Mouse (Mus musculus) stomach, embryonic 15.5 days (tissue): ENCODE measurements around the gene Defa28. TPM values are rescaled to one million over a fixed set of nuclear protein-coding genes. Genes with fewer than 3 reads are reported as not detected.
"Not testable (repeated sequence)": the region's sequence is repeated elsewhere in the genome, so short reads cannot be mapped to it uniquely, and the experiment has no call there.

Experiments used
- ATAC-seq: fragments of 200-750 bp; cut with Nextera tagmentation; 2 replicates; pipeline ENCODE4 v1.8.0; 2017; ENCODE audit warnings: low read depth, moderate number of reproducible peaks, moderate TSS enrichment; ENCODE audit not compliant: insufficient read depth, low FRiP score
- H3K27ac ChIP-seq: fragments of 300-500 bp; sonication (generic); 2 replicates; pipeline ENCODE4 v1.5.1; 2015; ENCODE audit warnings: mild to moderate bottlenecking, inconsistent platforms
- H3K27me3 ChIP-seq: fragments of 300-500 bp; sonication (generic); replicated peaks from 2 replicates; pipeline ENCODE4 v1.6.1; 2015; ENCODE audit warnings: inconsistent platforms
- H3K36me3 ChIP-seq: fragments of 300-500 bp; sonication (generic); 2 replicates; pipeline ENCODE4 v1.6.1; 2015; ENCODE audit warnings: inconsistent platforms
- H3K4me1 ChIP-seq: fragments of 300-500 bp; sonication (generic); 2 replicates; pipeline ENCODE4 v1.6.1; 2015; ENCODE audit warnings: inconsistent platforms
- H3K4me2 ChIP-seq: fragments of 300-500 bp; sonication (generic); 2 replicates; pipeline ENCODE4 v1.6.1; 2015; ENCODE audit warnings: mild to moderate bottlenecking, inconsistent platforms
- H3K4me3 ChIP-seq: fragments of 300-500 bp; sonication (generic); replicated peaks from 2 replicates; pipeline ENCODE4 v1.5.1; 2015; ENCODE audit warnings: inconsistent platforms
- H3K9ac ChIP-seq: fragments of 300-500 bp; sonication (generic); 2 replicates; pipeline ENCODE4 v1.6.1; 2015; ENCODE audit warnings: inconsistent platforms
- H3K9me3 ChIP-seq: fragments of 300-500 bp; sonication (generic); 2 replicates; pipeline ENCODE4 v1.6.1; 2016; ENCODE audit warnings: inconsistent platforms
- WGBS: fragments of 180-500 bp; shearing (Covaris S2); methylation state at CpG from one replicate; pipeline ENCODE4 v1.1.7; 2015; 5-methylcytosine and 5-hydroxymethylcytosine counted together
- polyA plus RNA-seq: library from polyadenylated mRNA; unstranded; fragments of >200 nt; fragmentation: Nextera tagmentation; extraction: Ambion mirVana; gene quantifications from 2 replicates; pipeline ENCODE4 v1.2.1, GENCODE M21; 2015

Gene Defa28
- polyA plus RNA-seq: not detected in 2 replicates

- not testable (repeated sequence) for H3K27ac ChIP-seq, H3K4me1 ChIP-seq, H3K9me3 ChIP-seq, H3K4me2 ChIP-seq, H3K4me3 ChIP-seq, H3K9ac ChIP-seq, ATAC-seq, H3K27me3 ChIP-seq, H3K36me3 ChIP-seq
- WGBS: no CpG with 5 or more reads among the region's 1 CpGs
These were observed at the start of gene Defa28 for GRCm38 (mm10) chr8:21582706-21583105. Gene Defa28 (plus strand): TSS chr8:21583006.

GRCm38 (mm10) chr8:21565086-21565485 is 17.7 kb upstream of the Defa28 start, which contains the start of gene Defa37:
Gene Defa37 (plus strand): TSS chr8:21565386.
- WGBS: no CpG with 5 or more reads among the region's 1 CpGs
- not testable (repeated sequence) for H3K9ac ChIP-seq, H3K27me3 ChIP-seq, ATAC-seq, H3K4me2 ChIP-seq, H3K4me1 ChIP-seq, H3K36me3 ChIP-seq, H3K4me3 ChIP-seq, H3K27ac ChIP-seq, H3K9me3 ChIP-seq

- not testable (repeated sequence) for H3K36me3 ChIP-seq, H3K27ac ChIP-seq, H3K4me2 ChIP-seq, H3K9ac ChIP-seq, ATAC-seq, H3K4me3 ChIP-seq, H3K27me3 ChIP-seq, H3K4me1 ChIP-seq, H3K9me3 ChIP-seq
- WGBS: no CpG with 5 or more reads among the region's 1 CpGs
These were observed 11.6 kb downstream of the Defa28 start, which contains the start of gene Gm7861 for GRCm38 (mm10) chr8:21594408-21594807. Gene Gm7861 (minus strand): TSS chr8:21594508.

- 100% methylated on average over 1 of the region's 1 CpGs for WGBS
- H3K4me2 ChIP-seq, H3K9me3 ChIP-seq, H3K4me3 ChIP-seq, H3K4me1 ChIP-seq, H3K36me3 ChIP-seq, H3K9ac ChIP-seq, ATAC-seq, H3K27me3 ChIP-seq, H3K27ac ChIP-seq: not testable (repeated sequence)
These were observed 35.1 kb downstream of the Defa28 start, which contains the start of gene Defa26 for GRCm38 (mm10) chr8:21617883-21618282. Gene Defa26 (plus strand): TSS chr8:21618183.

Other genes starting within 250 kb of the Defa28 start
- not detected in 2 replicates for gene Defa2, start 204.5 kb upstream of the Defa28 start, polyA plus RNA-seq
- gene Defa33, start 191.2 kb upstream of the Defa28 start, polyA plus RNA-seq: 0.76 TPM in 1 of 2 replicates, not detected in the other
- gene Defa36, start 155.6 kb upstream of the Defa28 start, polyA plus RNA-seq: not detected in 2 replicates
- gene Gm7849, start 126.4 kb upstream of the Defa28 start, polyA plus RNA-seq: 0.31 and 2.2 TPM in 2 replicates
- 1.5 TPM in 1 of 2 replicates, not detected in the other for gene Defa20, start 73.7 kb upstream of the Defa28 start, polyA plus RNA-seq
- gene Defa32, start 54.0 kb upstream of the Defa28 start, polyA plus RNA-seq: not detected in 2 replicates
- not detected in 2 replicates for gene Defa37, start 17.6 kb upstream of the Defa28 start, polyA plus RNA-seq
- gene Gm7861, start 11.5 kb downstream of the Defa28 start, polyA plus RNA-seq: not detected in 2 replicates
- not detected in 2 replicates for gene Defa26, start 35.2 kb downstream of the Defa28 start, polyA plus RNA-seq
- gene Defa17, start 72.8 kb downstream of the Defa28 start, polyA plus RNA-seq: 4.1 and 7.3 TPM in 2 replicates
- not detected in 2 replicates for gene Defa34, start 82.8 kb downstream of the Defa28 start, polyA plus RNA-seq
- 0.59 TPM in 1 of 2 replicates, not detected in the other for gene AY761184, start 120.6 kb downstream of the Defa28 start, polyA plus RNA-seq
- 13.3 and 15.1 TPM in 2 replicates for gene Defa24, start 151.5 kb downstream of the Defa28 start, polyA plus RNA-seq
- gene Defb50, start 240.5 kb downstream of the Defa28 start, polyA plus RNA-seq: not detected in 2 replicates